Mouse (Mus musculus) intestine, embryonic 15.5 days (tissue): ENCODE data around the gene Edf1. TPM values are rescaled to one million over a fixed set of nuclear protein-coding genes. Genes with fewer than 3 reads are reported as not detected.

Experiments
- ATAC-seq: fragments of 200-750 bp; cut with Nextera tagmentation; 2 replicates; pipeline ENCODE4 v1.8.0; 2017; ENCODE audit warnings: moderate TSS enrichment, moderate library complexity
- H3K27ac ChIP-seq: fragments of 300-500 bp; sonication (generic); 2 replicates; pipeline ENCODE4 v1.5.1; 2015; ENCODE audit warnings: mild to moderate bottlenecking, inconsistent platforms
- H3K27me3 ChIP-seq: fragments of 300-500 bp; sonication (generic); replicated peaks from 2 replicates; pipeline ENCODE4 v1.6.1; 2015; ENCODE audit warnings: inconsistent platforms
- H3K36me3 ChIP-seq: fragments of 300-500 bp; sonication (generic); 2 replicates; pipeline ENCODE4 v1.6.1; 2015; ENCODE audit warnings: inconsistent platforms
- H3K4me1 ChIP-seq: fragments of 300-500 bp; sonication (generic); replicated peaks from 2 replicates; pipeline ENCODE4 v1.6.1; 2015; ENCODE audit warnings: inconsistent platforms
- H3K4me2 ChIP-seq: fragments of 300-500 bp; sonication (generic); replicated peaks from 2 replicates; pipeline ENCODE4 v1.6.1; 2015; ENCODE audit warnings: mild to moderate bottlenecking, inconsistent platforms
- H3K4me3 ChIP-seq: fragments of 300-500 bp; sonication (generic); replicated peaks from 2 replicates; pipeline ENCODE4 v1.5.1; 2015; ENCODE audit warnings: inconsistent platforms
- H3K9ac ChIP-seq: fragments of 300-500 bp; sonication (generic); 2 replicates; pipeline ENCODE4 v1.6.1; 2015; ENCODE audit warnings: inconsistent platforms
- H3K9me3 ChIP-seq: fragments of 300-500 bp; sonication (generic); 2 replicates; pipeline ENCODE4 v1.6.1; 2016; ENCODE audit warnings: inconsistent platforms
- WGBS: fragments of 180-500 bp; shearing (Covaris S2); methylation state at CpG from one replicate; pipeline ENCODE4 v1.1.7; 2015; 5-methylcytosine and 5-hydroxymethylcytosine counted together
- polyA plus RNA-seq: library from polyadenylated mRNA; unstranded; fragments of >200 nt; fragmentation: Nextera tagmentation; extraction: Ambion mirVana; gene quantifications from 2 replicates; pipeline ENCODE4 v1.2.1, GENCODE M21; 2015

Gene Edf1
- polyA plus RNA-seq, 1 experiment from 2014 or later = 367 TPM

GRCm38 (mm10) chr2:25569323-25569722 lies 11.7 kb downstream of the Edf1 start:
- 83% methylated on average over 3 of the region's 3 CpGs for WGBS
- peaks cover 23% of the 10 kb centered on the region for H3K36me3 ChIP-seq

GRCm38 (mm10) chr2:25571221-25571620 lies 13.6 kb downstream of the Edf1 start:
- no peaks in the 10 kb centered on the region for H3K9me3 ChIP-seq
- peak overlapping the region; percentile 77 for H3K27ac ChIP-seq
- peaks cover 22% of the 10 kb centered on the region for H3K4me1 ChIP-seq
- peak; percentile 40 for ATAC-seq
- peaks cover 7% of the 10 kb centered on the region; the same call in 1 of the 2 replicates for H3K36me3 ChIP-seq
- WGBS = 58% methylated on average over 4 of the region's 4 CpGs
- peaks cover 2% of the 10 kb centered on the region; the same call in 1 of the 2 replicates for H3K27me3 ChIP-seq
- peak overlapping the region; percentile 35 for H3K4me3 ChIP-seq
- peak overlapping the region; percentile 43; the same call in 1 of the 2 replicates for H3K9ac ChIP-seq
- H3K4me2 ChIP-seq = peak overlapping the region; percentile 54

More at GRCm38 (mm10) chr2:25569323-25569722, 11.7 kb downstream of the Edf1 start:
- H3K27ac ChIP-seq = peak overlapping the region; percentile 56; the same call in 1 of the 2 replicates
- peak overlapping the region; percentile 54 for H3K4me2 ChIP-seq
- H3K27me3 ChIP-seq = no peaks in the 10 kb centered on the region
- peaks cover 13% of the 10 kb centered on the region for H3K4me1 ChIP-seq
- ATAC-seq = no peak
- peak overlapping the region; percentile 35 for H3K4me3 ChIP-seq
- H3K9ac ChIP-seq = peak overlapping the region; percentile 43
- H3K9me3 ChIP-seq = no peaks in the 10 kb centered on the region

GRCm38 (mm10) chr2:25573068-25573467 lies 15.4 kb downstream of the Edf1 start:
- peak overlapping the region; percentile 61; the same call in 1 of the 2 replicates for H3K9ac ChIP-seq
- H3K27ac ChIP-seq = peak overlapping the region; percentile 95
- 57% methylated on average over 2 of the region's 2 CpGs for WGBS
- H3K4me1 ChIP-seq = peaks cover 39% of the 10 kb centered on the region
- peak; percentile 35 for ATAC-seq
- H3K36me3 ChIP-seq = peaks cover 4% of the 10 kb centered on the region; the same call in 1 of the 2 replicates
- no peaks in the 10 kb centered on the region for H3K9me3 ChIP-seq
- peak overlapping the region; percentile 54 for H3K4me3 ChIP-seq
- peaks cover 20% of the 10 kb centered on the region for H3K27me3 ChIP-seq
- H3K4me2 ChIP-seq = peak overlapping the region; percentile 87

- Histone ChIP-seq H3K4me2 (peak overlapping the region; percentile 87), H3K27ac (peak overlapping the region; percentile 95), H3K27me3 (peaks cover 31% of the 10 kb centered on the region), H3K9ac (peak overlapping the region; percentile 61), H3K4me1 (peaks cover 49% of the 10 kb centered on the region), H3K9me3 (no peaks in the 10 kb centered on the region), H3K36me3 (peaks cover 3% of the 10 kb centered on the region; the same call in 1 of the 2 replicates), H3K4me3 (peak overlapping the region; percentile 54)
- ATAC-seq = no peak
- 6% methylated on average over 11 of the region's 11 CpGs for WGBS
These were observed 16.5 kb downstream of the Edf1 start for GRCm38 (mm10) chr2:25574136-25574535.

GRCm38 (mm10) chr2:25574579-25575431 lies 17.2 kb downstream of the Edf1 start, which contains the start of the genes Mamdc4 and Phpt1:
Gene Mamdc4 (minus strand): TSS chr2:25574845.
Gene Phpt1 (minus strand): TSS chr2:25575224.
- peak; percentile 94 for ATAC-seq
- peak within 1 kb of the TSS; percentile 54 for H3K4me3 ChIP-seq
- H3K36me3 ChIP-seq = no peaks in the 10 kb centered on the region
- H3K27me3 ChIP-seq = peaks cover 38% of the 10 kb centered on the region
- peaks cover 56% of the 10 kb centered on the region for H3K4me1 ChIP-seq
- H3K4me2 ChIP-seq = peak within 1 kb of the TSS; percentile 87
- WGBS = under 1% methylated on average over 44 of the region's 45 CpGs
- no peaks in the 10 kb centered on the region for H3K9me3 ChIP-seq
- H3K9ac ChIP-seq = peak within 1 kb of the TSS; percentile 61
- peak within 1 kb of the TSS; percentile 95 for H3K27ac ChIP-seq

- Histone ChIP-seq H3K9me3 (no peaks in the 10 kb centered on the region), H3K27me3 (peaks cover 45% of the 10 kb centered on the region), H3K9ac (peak overlapping the region; percentile 61), H3K27ac (peak overlapping the region; percentile 95), H3K4me2 (peak overlapping the region; percentile 87), H3K4me3 (peak overlapping the region; percentile 54), H3K36me3 (no peaks in the 10 kb centered on the region), H3K4me1 (peaks cover 60% of the 10 kb centered on the region)
- 14% methylated on average over 21 of the region's 21 CpGs for WGBS
- no peak for ATAC-seq
These were observed 17.9 kb downstream of the Edf1 start for GRCm38 (mm10) chr2:25575432-25576027.

- WGBS = 78% methylated on average over 16 of the region's 16 CpGs
- no peak for ATAC-seq
- Histone ChIP-seq H3K9me3 (no peaks in the 10 kb centered on the region), H3K27ac (peak overlapping the region; percentile 95; the same call in 1 of the 2 replicates), H3K4me3 (no peak overlapping the region), H3K9ac (peak overlapping the region; percentile 61; the same call in 1 of the 2 replicates), H3K27me3 (peaks cover 51% of the 10 kb centered on the region), H3K4me2 (peak overlapping the region; percentile 87), H3K4me1 (peaks cover 66% of the 10 kb centered on the region), H3K36me3 (no peaks in the 10 kb centered on the region)
These were observed 18.6 kb downstream of the Edf1 start for GRCm38 (mm10) chr2:25576028-25576850.

- Histone ChIP-seq H3K27me3 (peaks cover 51% of the 10 kb centered on the region), H3K9ac (peak overlapping the region; percentile 26)
- 23% methylated on average over 92 of the region's 92 CpGs for WGBS
These were observed 19.6 kb downstream of the Edf1 start for GRCm38 (mm10) chr2:25576965-25577891.

GRCm38 (mm10) chr2:25577951-25578795 lies 20.5 kb downstream of the Edf1 start:
- WGBS = 12% methylated on average over 75 of the region's 75 CpGs

More at GRCm38 (mm10) chr2:25576965-25577891, 19.6 kb downstream of the Edf1 start:
- Histone ChIP-seq H3K4me1 (peaks cover 74% of the 10 kb centered on the region), H3K9me3 (no peaks in the 10 kb centered on the region), H3K27ac (no peak overlapping the region), H3K36me3 (no peaks in the 10 kb centered on the region), H3K4me3 (peak overlapping the region; percentile 28), H3K4me2 (peak overlapping the region; percentile 62)
- no peak for ATAC-seq

More at GRCm38 (mm10) chr2:25577951-25578795, 20.5 kb downstream of the Edf1 start:
- ATAC-seq = no peak
- Histone ChIP-seq H3K4me3 (peak overlapping the region; percentile 28), H3K9ac (peak overlapping the region; percentile 26), H3K27me3 (peaks cover 51% of the 10 kb centered on the region), H3K27ac (no peak overlapping the region), H3K9me3 (no peaks in the 10 kb centered on the region), H3K36me3 (no peaks in the 10 kb centered on the region), H3K4me1 (peaks cover 79% of the 10 kb centered on the region), H3K4me2 (peak overlapping the region; percentile 62)
